Mouse (Mus musculus) heart, postnatal 0 days (tissue): ENCODE measurements around the gene Vps26c.

Experiments used
- CTCF ChIP-seq: IDR thresholded peaks from 2 replicates; pipeline ENCODE4 v1.5.1; 2016; ENCODE audit warnings: antibody characterized with exemption, control low read depth, low read depth
- EP300 ChIP-seq: IDR thresholded peaks from 2 replicates; pipeline ENCODE4 v1.6.1; 2016; ENCODE audit warnings: antibody characterized with exemption, low read depth

- no peak for TF ChIP-seq CTCF
- no peak for TF ChIP-seq EP300
Observed at GRCm38 (mm10) chr16:94571111-94571993, 44.7 kb upstream of the Vps26c start.
